Mouse (Mus musculus) liver, embryonic 11.5 days (tissue): Measurements from ENCODE around the gene Armh1. TPM values are rescaled to one million over a fixed set of nuclear protein-coding genes. Genes with fewer than 3 reads are reported as not detected.
"Not testable (repeated sequence)": the region's sequence is repeated elsewhere in the genome, so short reads cannot be mapped to it uniquely, and the experiment has no call there.

Experiments used
- ATAC-seq: fragments of 200-750 bp; cut with Nextera tagmentation; replicated peaks from 2 replicates; pipeline ENCODE4 v1.8.0; 2017; ENCODE audit warnings: moderate number of reproducible peaks, mild to moderate bottlenecking, moderate TSS enrichment, moderate library complexity; ENCODE audit not compliant: low FRiP score
- DNase-seq: peaks from one replicate; pipeline ENCODE4 v3.0.0-alpha.2; 2017; ENCODE audit warnings: low spot score
- H3K27ac ChIP-seq: fragments of 300-500 bp; sonication (generic); 2 replicates; pipeline ENCODE4 v1.5.1; 2014; ENCODE audit warnings: mild to moderate bottlenecking, low read depth, low read length, control low read depth
- H3K27me3 ChIP-seq: fragments of 300-500 bp; sonication (generic); replicated peaks from 2 replicates; pipeline ENCODE4 v1.6.1; 2014; ENCODE audit warnings: low read length, mixed read lengths; ENCODE audit not compliant: control insufficient read depth, insufficient read depth
- H3K36me3 ChIP-seq: fragments of 300-500 bp; sonication (generic); 2 replicates; pipeline ENCODE4 v1.6.1; 2014; ENCODE audit warnings: mild to moderate bottlenecking, low read length, moderate library complexity, mixed read lengths; ENCODE audit not compliant: control insufficient read depth, insufficient read depth
- H3K4me1 ChIP-seq: fragments of 300-500 bp; sonication (generic); replicated peaks from 2 replicates; pipeline ENCODE4 v1.6.1; 2014; ENCODE audit warnings: low read length, mixed read lengths; ENCODE audit not compliant: control insufficient read depth, insufficient read depth
- H3K4me2 ChIP-seq: fragments of 300-500 bp; sonication (generic); 2 replicates; pipeline ENCODE4 v1.6.1; 2014; ENCODE audit warnings: mild to moderate bottlenecking, control low read depth, moderate library complexity
- H3K4me3 ChIP-seq: fragments of 300-500 bp; sonication (generic); 2 replicates; pipeline ENCODE4 v1.5.1; 2014; ENCODE audit warnings: low read depth, low read length, control low read depth
- H3K9ac ChIP-seq: fragments of 300-500 bp; sonication (generic); 2 replicates; pipeline ENCODE4 v1.6.1; 2014; ENCODE audit warnings: low read depth, low read length, control low read depth
- H3K9me3 ChIP-seq: fragments of 300-500 bp; sonication (generic); 2 replicates; pipeline ENCODE4 v1.6.1; 2016; ENCODE audit warnings: low read length, inconsistent platforms, mixed read lengths; ENCODE audit not compliant: control insufficient read depth
- WGBS: fragments of 180-500 bp; shearing (Covaris S2); extraction: QIAGEN DNeasy Blood & Tissue Kit; methylation state at CpG from one replicate; pipeline ENCODE4 v1.1.7; 2014; 5-methylcytosine and 5-hydroxymethylcytosine counted together
- polyA plus RNA-seq: library from polyadenylated mRNA; unstranded; fragments of >200 nt; fragmentation: Nextera tagmentation; extraction: Ambion mirVana; gene quantifications from 2 replicates; pipeline ENCODE4 v1.2.1, GENCODE M21; 2014

Armh1 gene
- polyA plus RNA-seq, 1 experiment from 2014 or later = not detected

- Histone ChIP-seq H3K4me1 (no peaks in the 10 kb centered on the region), H3K9ac (no peak overlapping the region), H3K4me2 (peak overlapping the region; percentile 60), H3K9me3 (no peaks in the 10 kb centered on the region), H3K36me3 (no peaks in the 10 kb centered on the region), H3K27ac (0 out of 2 replicates have a peak overlapping the region, but pooled peaks have one; percentile 17), H3K27me3 (no peaks in the 10 kb centered on the region), H3K4me3 (peak overlapping the region; percentile 30)
- ATAC-seq (peak; percentile 97), DNase-seq (peak; percentile 42)
- under 1% methylated on average over 25 of the region's 25 CpGs for WGBS
Measured at GRCm38 (mm10) chr4:117202046-117202991, 49.6 kb downstream of the Armh1 start.

- ATAC-seq (no peak), DNase-seq (no peak)
- no peak overlapping the region for H3K4me3 ChIP-seq
- H3K27me3 ChIP-seq = no peaks in the 10 kb centered on the region
- no peak overlapping the region for H3K9ac ChIP-seq
- no peaks in the 10 kb centered on the region for H3K9me3 ChIP-seq
- H3K4me2 ChIP-seq = no peak overlapping the region
- no peaks in the 10 kb centered on the region; the same call in 1 of the 2 replicates for H3K4me1 ChIP-seq
- H3K27ac ChIP-seq = no peak overlapping the region
- 94% methylated on average over 14 of the region's 14 CpGs for WGBS
- H3K36me3 ChIP-seq = no peaks in the 10 kb centered on the region
Measured at GRCm38 (mm10) chr4:117191804-117192203, 60.1 kb downstream of the Armh1 start.

- H3K4me2 ChIP-seq = no peak overlapping the region
- H3K9me3 ChIP-seq = no peaks in the 10 kb centered on the region
- DNase-seq (peak; percentile 43), ATAC-seq (no peak)
- 65% methylated on average over 7 of the region's 7 CpGs for WGBS
- no peaks in the 10 kb centered on the region for H3K27me3 ChIP-seq
- H3K27ac ChIP-seq = peak overlapping the region; percentile 81; the same call in 1 of the 2 replicates
- no peak overlapping the region for H3K9ac ChIP-seq
- H3K4me1 ChIP-seq = no peaks in the 10 kb centered on the region; the same call in 1 of the 2 replicates
- no peaks in the 10 kb centered on the region for H3K36me3 ChIP-seq
- H3K4me3 ChIP-seq = no peak overlapping the region
Measured at GRCm38 (mm10) chr4:117190660-117191059, 61.3 kb downstream of the Armh1 start.

GRCm38 (mm10) chr4:117189856-117190543, 61.9 kb downstream of the Armh1 start:
- H3K4me2 ChIP-seq = peak overlapping the region; percentile 56; the same call in 1 of the 2 replicates
- no peak overlapping the region for H3K4me3 ChIP-seq
- H3K27me3 ChIP-seq = no peaks in the 10 kb centered on the region
- no peaks in the 10 kb centered on the region for H3K9me3 ChIP-seq
- no peaks in the 10 kb centered on the region for H3K36me3 ChIP-seq
- H3K9ac ChIP-seq = peak overlapping the region; percentile 66
- WGBS = under 1% methylated on average over 9 of the region's 9 CpGs
- DNase-seq (peak; percentile 63), ATAC-seq (peak; percentile 90)
- peak overlapping the region; percentile 81 for H3K27ac ChIP-seq
- no peaks in the 10 kb centered on the region; the same call in 1 of the 2 replicates for H3K4me1 ChIP-seq

GRCm38 (mm10) chr4:117189382-117189855, 62.5 kb downstream of the Armh1 start:
- peak overlapping the region; percentile 66 for H3K9ac ChIP-seq
- H3K9me3 ChIP-seq = no peaks in the 10 kb centered on the region
- ATAC-seq (peak; percentile 69), DNase-seq (peak; percentile 67)
- WGBS = under 1% methylated on average over 16 of the region's 16 CpGs
- no peaks in the 10 kb centered on the region; the same call in 1 of the 2 replicates for H3K4me1 ChIP-seq
- H3K4me2 ChIP-seq = peak overlapping the region; percentile 56
- peak overlapping the region; percentile 42 for H3K27ac ChIP-seq
- H3K4me3 ChIP-seq = peak overlapping the region; percentile 39
- H3K27me3 ChIP-seq = no peaks in the 10 kb centered on the region
- no peaks in the 10 kb centered on the region for H3K36me3 ChIP-seq

- H3K27ac ChIP-seq = peak overlapping the region; percentile 42
- peak overlapping the region; percentile 66 for H3K9ac ChIP-seq
- H3K27me3 ChIP-seq = no peaks in the 10 kb centered on the region
- ATAC-seq = no peak
- no peak for DNase-seq
- no peaks in the 10 kb centered on the region for H3K9me3 ChIP-seq
- peak overlapping the region; percentile 39 for H3K4me3 ChIP-seq
- peak overlapping the region; percentile 56 for H3K4me2 ChIP-seq
- WGBS = 56% methylated on average over 3 of the region's 3 CpGs
- no peaks in the 10 kb centered on the region for H3K36me3 ChIP-seq
- no peaks in the 10 kb centered on the region; the same call in 1 of the 2 replicates for H3K4me1 ChIP-seq
Measured at GRCm38 (mm10) chr4:117188969-117189368, 63.0 kb downstream of the Armh1 start.

GRCm38 (mm10) chr4:117182759-117183096, 69.2 kb downstream of the Armh1 start:
- Histone ChIP-seq H3K36me3 (peaks cover 21% of the 10 kb centered on the region), H3K9ac (peak overlapping the region; percentile 70), H3K4me3 (peak overlapping the region; percentile 71), H3K4me2 (peak overlapping the region; percentile 84)
- 12% methylated on average over 9 of the region's 9 CpGs for WGBS
- H3K9me3 ChIP-seq, H3K27ac ChIP-seq, H3K4me1 ChIP-seq, H3K27me3 ChIP-seq, DNase-seq: not testable (repeated sequence)
- peak; percentile 52 for ATAC-seq

GRCm38 (mm10) chr4:117181863-117182758, 69.8 kb downstream of the Armh1 start, which contains the start of gene Kif2c:
Kif2c (minus strand) TSS chr4:117182639.
- DNase-seq (peak; percentile 89), ATAC-seq (peak; percentile 98)
- H3K27ac ChIP-seq = peak within 1 kb of the TSS; percentile 78
- H3K9ac ChIP-seq = peak within 1 kb of the TSS; percentile 70
- no peaks in the 10 kb centered on the region for H3K9me3 ChIP-seq
- H3K27me3 ChIP-seq = no peaks in the 10 kb centered on the region
- peak within 1 kb of the TSS; percentile 84 for H3K4me2 ChIP-seq
- peaks cover 8% of the 10 kb centered on the region for H3K4me1 ChIP-seq
- peaks cover 26% of the 10 kb centered on the region for H3K36me3 ChIP-seq
- H3K4me3 ChIP-seq = peak within 1 kb of the TSS; percentile 71
- WGBS = under 1% methylated on average over 42 of the region's 42 CpGs
